Mouse (Mus musculus): ENCODE data around the gene Qk.

DNA sequence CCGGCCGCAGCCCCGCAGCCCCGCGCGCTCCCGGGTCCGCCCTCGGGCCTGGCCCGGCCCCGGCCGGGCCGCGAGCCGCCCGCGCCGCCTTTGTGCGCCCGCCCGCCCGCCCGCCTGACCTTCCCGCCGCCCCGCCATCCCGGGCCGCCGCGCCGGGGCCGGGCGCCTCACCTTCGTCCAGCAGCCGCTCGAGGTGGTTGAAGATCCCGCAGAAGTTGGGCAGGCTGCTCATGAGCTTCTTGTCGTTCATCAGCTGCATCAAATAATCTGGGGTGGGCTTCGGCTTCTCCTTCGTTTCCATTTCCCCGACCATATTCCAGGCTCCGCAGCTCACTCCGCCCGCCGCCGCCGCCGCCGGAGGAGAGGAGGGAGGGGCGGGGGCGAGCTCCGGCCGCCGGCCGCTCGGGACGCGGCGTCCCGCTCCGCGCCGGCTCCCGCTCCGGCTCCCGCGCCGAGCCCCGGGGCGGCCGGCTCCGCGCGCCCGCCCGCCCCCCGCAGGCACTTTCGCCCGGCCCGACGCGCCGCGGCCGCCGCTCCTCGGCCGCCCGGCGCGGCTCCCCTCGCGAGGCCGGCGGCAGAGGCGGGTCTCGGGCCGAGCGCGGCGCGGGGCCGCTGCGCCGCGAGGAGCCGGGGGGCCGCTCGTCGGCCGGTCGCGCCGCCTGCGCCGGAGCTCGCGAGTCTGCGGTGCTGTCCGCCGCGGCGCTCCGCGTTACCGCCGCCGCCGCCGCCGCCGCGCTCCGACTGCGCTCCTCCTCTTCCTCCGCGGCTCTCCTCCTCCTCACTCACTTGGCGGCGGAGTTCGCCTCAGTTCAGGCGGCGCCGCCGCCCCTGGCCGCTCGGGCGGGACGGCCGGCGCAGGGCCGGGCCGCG lies 858 bp downstream of the Qk start:
- TF ChIP-seq EP300 (IDR thresholded peaks at IDR 0.05; ENCODE audit: low read depth) (no peak), CTCF (IDR thresholded peaks at IDR 0.05; ENCODE audit: low read depth) (no peak)
